Mouse (Mus musculus): ENCODE measurements around the gene Casc3. TPM values are rescaled to one million over a fixed set of nuclear protein-coding genes. Genes with fewer than 3 reads are reported as not detected.

Gene Casc3
- polyA plus RNA-seq, 1 experiment from 2014 or later = 42.8 TPM

GRCm38 (mm10) chr11:98839402-98839801 lies 34.7 kb downstream of the Casc3 start:
- no peaks in the 10 kb centered on the region for H3K9me3 ChIP-seq (ENCODE audit: low read depth, low read length)
- H3K27me3 ChIP-seq (ENCODE audit: insufficient read depth, low read length) = peaks cover 14% of the 10 kb centered on the region
- H3K36me3 ChIP-seq (ENCODE audit: insufficient read depth) = peaks cover 3% of the 10 kb centered on the region; the same call in 1 of the 2 replicates
- ATAC-seq (ENCODE audit: insufficient read depth) (no peak), DNase-seq (no peak)
- 36% methylated on average over 6 of the region's 6 CpGs for WGBS
- no peak for TF ChIP-seq CTCF (IDR thresholded peaks at IDR 0.05; ENCODE audit: low read depth)
- H3K27ac ChIP-seq (ENCODE audit: low read depth) = no peak overlapping the region
- H3K4me1 ChIP-seq (ENCODE audit: insufficient read depth) = no peaks in the 10 kb centered on the region
- no peak overlapping the region for H3K9ac ChIP-seq
- H3K4me3 ChIP-seq (ENCODE audit: low read depth, low read length) = no peak overlapping the region
- no peak overlapping the region for H3K4me2 ChIP-seq

DNA sequence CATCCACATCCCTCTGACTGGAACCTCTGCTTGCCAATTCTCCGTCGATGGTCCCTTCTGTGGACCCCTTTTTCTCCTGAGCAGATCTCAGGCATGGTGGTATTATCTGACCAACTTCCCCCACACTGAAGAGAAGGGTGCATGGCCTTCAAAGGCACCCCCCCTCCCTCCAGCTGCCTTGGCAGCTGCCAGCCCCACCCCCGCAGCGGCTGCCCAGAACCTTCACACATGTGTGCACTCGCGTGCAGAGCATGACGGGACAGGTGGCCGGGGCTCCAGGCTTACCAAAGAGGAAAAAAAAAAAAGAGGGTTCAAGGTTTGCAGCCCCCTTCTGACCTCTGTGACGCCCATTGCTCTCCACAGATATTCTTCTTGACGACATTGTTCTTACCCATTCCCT lies 35.2 kb downstream of the Casc3 start:
- H3K27ac ChIP-seq (ENCODE audit: low read depth) = no peak overlapping the region
- H3K36me3 ChIP-seq (ENCODE audit: insufficient read depth) = no peaks in the 10 kb centered on the region
- no peak overlapping the region for H3K4me3 ChIP-seq (ENCODE audit: low read depth, low read length)
- no peaks in the 10 kb centered on the region for H3K4me1 ChIP-seq (ENCODE audit: insufficient read depth)
- no peak overlapping the region for H3K4me2 ChIP-seq
- no peaks in the 10 kb centered on the region for H3K9me3 ChIP-seq (ENCODE audit: low read depth, low read length)
- TF ChIP-seq CTCF (IDR thresholded peaks at IDR 0.05; ENCODE audit: low read depth) = no peak
- no peak overlapping the region for H3K9ac ChIP-seq
- H3K27me3 ChIP-seq (ENCODE audit: insufficient read depth, low read length) = peaks cover 14% of the 10 kb centered on the region
- ATAC-seq (ENCODE audit: insufficient read depth) (no peak), DNase-seq (no peak)
- WGBS = 64% methylated on average over 10 of the region's 10 CpGs

DNA sequence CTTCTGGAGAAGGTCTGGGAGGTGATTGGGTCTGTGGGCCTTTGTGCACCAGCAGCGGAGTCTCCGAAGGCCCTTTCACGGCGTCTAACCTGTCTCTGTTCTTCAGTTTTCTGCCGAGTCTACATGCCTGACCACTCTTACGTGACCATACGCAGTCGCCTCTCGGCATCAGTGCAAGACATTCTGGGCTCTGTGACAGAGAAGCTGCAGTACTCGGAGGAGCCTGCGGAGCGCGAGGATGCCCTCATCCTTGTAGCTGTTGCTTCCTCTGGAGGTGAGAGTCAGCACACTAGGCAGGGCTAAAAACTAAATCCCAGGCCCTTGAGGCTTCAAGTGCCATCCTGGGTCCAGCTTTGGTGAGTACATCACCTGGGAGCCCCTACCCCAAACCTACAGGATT lies 41.3 kb downstream of the Casc3 start:
- 45% methylated on average over 13 of the region's 13 CpGs for WGBS

DNA sequence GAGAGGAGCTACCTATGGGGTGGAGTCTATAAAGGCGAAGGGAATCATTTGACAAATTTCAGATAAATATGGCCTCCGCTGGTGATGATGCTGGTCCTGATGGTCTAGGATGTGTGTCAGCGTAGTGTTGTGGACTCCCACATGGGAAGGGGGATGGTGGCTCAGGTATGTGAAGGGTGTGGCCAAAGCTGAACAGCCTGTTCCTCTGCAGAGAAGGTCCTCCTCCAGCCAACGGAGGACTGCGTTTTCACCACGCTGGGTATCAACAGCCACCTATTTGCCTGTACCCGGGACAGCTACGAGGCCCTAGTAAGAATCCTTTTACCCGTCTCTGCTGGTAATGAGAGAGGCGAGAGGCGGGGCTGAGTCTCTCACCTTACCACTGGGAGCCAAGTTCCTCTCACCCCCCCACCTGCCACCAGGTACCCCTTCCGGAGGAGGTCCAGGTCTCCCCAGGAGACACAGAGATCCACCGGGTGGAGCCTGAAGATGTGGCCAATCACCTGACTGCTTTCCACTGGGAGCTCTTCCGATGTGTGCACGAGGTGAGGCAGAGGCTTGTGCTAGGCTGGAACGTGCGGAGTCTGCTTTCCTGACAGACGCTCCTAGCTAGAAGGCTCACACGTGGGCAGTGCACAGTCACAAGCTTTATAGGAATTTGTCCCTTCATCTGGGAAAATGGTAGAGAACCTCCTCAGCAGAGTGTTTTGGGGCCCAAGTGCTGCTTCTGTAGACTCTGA lies 42.3 kb downstream of the Casc3 start:
- no peak overlapping the region for H3K27ac ChIP-seq (ENCODE audit: low read depth)
- H3K4me1 ChIP-seq (ENCODE audit: insufficient read depth) = 0 out of 2 replicates have a peak, but pooled peaks cover 16% of the 10 kb centered on the region
- no peak overlapping the region for H3K9ac ChIP-seq
- no peaks in the 10 kb centered on the region for H3K9me3 ChIP-seq (ENCODE audit: low read depth, low read length)
- H3K36me3 ChIP-seq (ENCODE audit: insufficient read depth) = no peaks in the 10 kb centered on the region
- no peaks in the 10 kb centered on the region for H3K27me3 ChIP-seq (ENCODE audit: insufficient read depth, low read length)
- TF ChIP-seq CTCF (IDR thresholded peaks at IDR 0.05; ENCODE audit: low read depth) = no peak
- no peak overlapping the region for H3K4me3 ChIP-seq (ENCODE audit: low read depth, low read length)
- H3K4me2 ChIP-seq = no peak overlapping the region
- WGBS = 49% methylated on average over 19 of the region's 19 CpGs
- ATAC-seq (ENCODE audit: insufficient read depth) = no peak
- DNase-seq = no peak

More for the DNA sequence above, 41.3 kb downstream of the Casc3 start:
- no peak overlapping the region for H3K4me2 ChIP-seq
- H3K9ac ChIP-seq = no peak overlapping the region
- no peak for DNase-seq
- no peak overlapping the region for H3K4me3 ChIP-seq (ENCODE audit: low read depth, low read length)
- no peak for ATAC-seq (ENCODE audit: insufficient read depth)
- H3K36me3 ChIP-seq (ENCODE audit: insufficient read depth) = no peaks in the 10 kb centered on the region
- H3K27me3 ChIP-seq (ENCODE audit: insufficient read depth, low read length) = no peaks in the 10 kb centered on the region
- peak; percentile 31; the same call in 1 of the 2 replicates for TF ChIP-seq CTCF (IDR thresholded peaks at IDR 0.05; ENCODE audit: low read depth)
- no peak overlapping the region for H3K27ac ChIP-seq (ENCODE audit: low read depth)
- no peaks in the 10 kb centered on the region for H3K9me3 ChIP-seq (ENCODE audit: low read depth, low read length)
- 0 out of 2 replicates have a peak, but pooled peaks cover 16% of the 10 kb centered on the region for H3K4me1 ChIP-seq (ENCODE audit: insufficient read depth)

DNA sequence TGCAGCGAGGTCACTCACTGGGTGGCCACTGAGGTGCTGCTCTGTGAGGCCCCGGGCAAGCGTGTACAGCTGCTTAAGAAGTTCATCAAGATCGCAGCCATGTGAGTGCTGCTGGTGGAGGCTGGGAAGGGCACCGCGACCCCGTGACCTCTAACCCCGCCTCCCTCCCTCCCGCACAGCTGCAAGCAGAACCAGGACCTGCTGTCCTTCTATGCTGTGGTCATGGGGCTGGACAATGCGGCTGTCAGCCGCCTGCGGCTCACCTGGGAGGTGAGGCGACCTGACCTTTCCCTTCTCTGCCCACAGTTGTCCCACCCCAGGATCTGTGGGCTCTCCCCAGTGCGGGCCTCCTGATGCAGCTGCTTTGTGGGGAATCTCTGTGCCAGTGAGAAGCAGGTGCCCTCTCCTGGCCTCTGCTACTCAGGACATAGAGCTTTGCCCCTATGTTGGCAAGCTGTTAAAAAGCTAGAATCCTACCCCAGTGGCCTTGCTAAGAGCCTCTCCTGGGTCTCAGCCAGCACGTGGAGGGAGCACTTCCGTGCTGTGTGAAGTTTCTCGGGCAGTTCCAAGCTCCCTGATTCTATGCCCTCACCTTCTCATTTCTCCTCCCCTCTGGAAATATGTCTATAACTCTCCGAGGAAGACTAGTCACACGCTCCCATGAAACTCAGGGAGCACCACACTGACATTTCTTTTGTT lies 44.6 kb downstream of the Casc3 start:
- peak overlapping the region; percentile 23; the same call in 1 of the 2 replicates for H3K9ac ChIP-seq
- H3K4me2 ChIP-seq = no peak overlapping the region; the same call in 1 of the 2 replicates
- no peaks in the 10 kb centered on the region for H3K27me3 ChIP-seq (ENCODE audit: insufficient read depth, low read length)
- H3K9me3 ChIP-seq (ENCODE audit: low read depth, low read length) = no peaks in the 10 kb centered on the region
- H3K4me3 ChIP-seq (ENCODE audit: low read depth, low read length) = no peak overlapping the region
- no peak for TF ChIP-seq CTCF (IDR thresholded peaks at IDR 0.05; ENCODE audit: low read depth)
- ATAC-seq (ENCODE audit: insufficient read depth) (no peak), DNase-seq (peak; percentile 31)
- 0 out of 2 replicates have a peak, but pooled peaks cover 16% of the 10 kb centered on the region for H3K4me1 ChIP-seq (ENCODE audit: insufficient read depth)
- H3K36me3 ChIP-seq (ENCODE audit: insufficient read depth) = no peaks in the 10 kb centered on the region
- H3K27ac ChIP-seq (ENCODE audit: low read depth) = no peak overlapping the region
- 11% methylated on average over 19 of the region's 19 CpGs for WGBS

DNA sequence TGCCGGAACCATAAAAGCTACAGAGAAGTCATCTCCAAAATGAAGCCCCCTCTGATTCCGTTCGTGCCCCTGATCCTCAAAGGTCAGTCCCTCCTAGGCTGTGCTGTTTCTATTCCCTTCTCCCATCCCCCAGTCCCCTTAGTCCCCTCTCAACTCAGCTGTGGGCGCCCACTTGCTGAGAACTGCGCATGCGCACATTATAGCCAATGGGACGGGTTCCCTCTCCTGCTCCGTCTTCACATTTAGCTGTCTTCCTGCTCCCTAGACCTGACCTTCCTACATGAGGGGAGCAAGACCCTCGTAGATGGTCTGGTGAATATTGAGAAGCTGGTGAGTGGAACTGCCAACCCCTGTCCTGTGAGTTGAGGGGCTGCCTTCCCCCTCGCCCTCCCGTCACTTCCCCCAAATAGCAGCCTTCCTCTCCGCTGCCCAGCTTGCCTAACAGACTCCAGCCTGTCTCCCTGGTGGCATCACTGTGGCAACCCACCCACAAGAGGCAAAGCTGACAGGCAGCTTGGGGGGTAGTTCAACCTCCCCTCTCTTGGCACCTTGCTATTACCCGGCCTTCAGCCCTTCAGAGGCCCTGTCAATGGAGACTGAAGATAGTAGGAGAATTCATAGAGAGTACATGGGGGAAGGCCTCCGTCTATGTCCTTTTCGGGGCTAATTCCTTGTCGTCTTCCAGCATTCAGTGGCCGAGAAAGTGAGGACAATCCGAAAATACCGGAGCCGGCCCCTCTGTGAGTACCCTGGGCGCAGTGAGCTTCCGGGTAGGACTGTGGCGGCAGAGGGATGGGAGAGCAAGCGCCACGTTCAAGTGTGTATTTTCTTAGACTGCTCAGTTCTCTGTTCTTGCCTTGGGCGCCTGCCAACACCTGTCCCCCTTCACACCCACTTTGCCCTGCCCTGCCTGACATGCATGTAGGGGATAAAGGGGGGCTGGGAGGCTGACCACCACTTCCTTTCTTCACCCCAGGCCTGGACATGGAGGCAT lies 45.7 kb downstream of the Casc3 start:
- no peaks in the 10 kb centered on the region for H3K9me3 ChIP-seq (ENCODE audit: low read depth, low read length)
- no peaks in the 10 kb centered on the region for H3K36me3 ChIP-seq (ENCODE audit: insufficient read depth)
- 0 out of 2 replicates have a peak, but pooled peaks cover 16% of the 10 kb centered on the region for H3K4me1 ChIP-seq (ENCODE audit: insufficient read depth)
- 0 out of 2 replicates have a peak overlapping the region, but pooled peaks have one; percentile 4 for H3K4me3 ChIP-seq (ENCODE audit: low read depth, low read length)
- no peak overlapping the region; the same call in 1 of the 2 replicates for H3K9ac ChIP-seq
- DNase-seq = peak; percentile 49
- 0 out of 2 replicates have a peak overlapping the region, but pooled peaks have one; percentile 15 for H3K4me2 ChIP-seq
- H3K27ac ChIP-seq (ENCODE audit: low read depth) = no peak overlapping the region
- TF ChIP-seq CTCF (IDR thresholded peaks at IDR 0.05; ENCODE audit: low read depth) = no peak
- ATAC-seq (ENCODE audit: insufficient read depth) = no peak
- WGBS = 55% methylated on average over 26 of the region's 26 CpGs
- no peaks in the 10 kb centered on the region for H3K27me3 ChIP-seq (ENCODE audit: insufficient read depth, low read length)

All from lung, embryonic 14.5 days (tissue).